9 mouse cellular contexts compared by ENCODE assay signal in the genomic region with DNA sequence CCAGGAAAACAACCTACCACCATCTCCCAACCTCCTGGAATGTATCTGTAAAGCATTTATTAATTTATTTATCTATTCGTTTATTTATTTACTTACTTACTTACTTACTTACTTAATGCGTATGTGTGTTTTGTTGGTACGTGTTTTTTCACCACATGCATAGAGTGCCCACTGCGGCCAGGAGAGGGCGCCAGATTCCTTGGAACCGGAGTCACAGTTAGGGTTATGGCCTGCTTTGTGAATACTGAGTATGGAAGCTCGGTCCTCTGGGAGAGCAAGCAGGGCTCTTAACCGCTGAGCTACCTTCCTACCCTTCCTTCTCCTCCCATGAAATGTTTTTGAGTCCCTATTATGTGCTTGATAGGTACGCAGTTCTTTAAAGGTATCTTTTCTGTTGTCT. TPM values are rescaled to one million over a fixed set of nuclear protein-coding genes. Genes with fewer than 3 reads are reported as not detected.
DNase-seq lines count a peak whose midpoint lies in the region; ATAC-seq and TF ChIP-seq lines count a peak whose summit lies in the region.
"Had no signal": no experiment of that assay in that cellular context is flagged by ENCODE, and none has a peak within 500 bp of the region (broad histone marks: within the 10 kb centered on the region; RNA-seq: fewer than 3 reads in every experiment).

No protein-coding gene starts in this region.

- no peak overlapping the region for H3K9ac ChIP-seq in midbrain, embryonic 11.5 days (ENCODE audit: low read length)
- no peak overlapping the region for H3K9ac ChIP-seq in limb, embryonic 14.5 days (ENCODE audit: low read depth, low read length, severe bottlenecking)

- 25% methylated on average over 9 of the region's 9 CpGs for WGBS in midbrain, embryonic 10.5 days
- 26% methylated on average over 9 of the region's 9 CpGs for WGBS in midbrain, embryonic 11.5 days
- 19% methylated on average over 9 of the region's 9 CpGs for WGBS in kidney, adult 2 months
- 23% methylated on average over 9 of the region's 9 CpGs for WGBS in limb, embryonic 14.5 days

- no peak overlapping the region for H3K4me2 ChIP-seq in midbrain, embryonic 11.5 days
- no peak overlapping the region for H3K4me2 ChIP-seq in limb, embryonic 14.5 days (replicated peaks; ENCODE audit: low read depth, low read length, severe bottlenecking)

- no peak overlapping the region for H3K27ac ChIP-seq in midbrain, embryonic 10.5 days (replicated peaks)
- no peak overlapping the region for H3K27ac ChIP-seq in midbrain, embryonic 11.5 days (ENCODE audit: low read depth, low read length)
- no peak overlapping the region for H3K27ac ChIP-seq in kidney, adult 2 months (ENCODE audit: insufficient read depth, low read depth, low read length)
- H3K27ac ChIP-seq in limb, embryonic 14.5 days (replicated peaks; ENCODE audit: low read depth, low read length), result no peak overlapping the region

- peak; percentile 94 for TF ChIP-seq CTCF in kidney, adult 2 months (conservative IDR thresholded peaks at IDR 0.05; ENCODE audit: insufficient read depth, insufficient read length, low read depth, low read length)

- peak; percentile 70 for DNase-seq in midbrain, embryonic 10.5 days (ENCODE audit: low spot score)
- DNase-seq in midbrain, embryonic 11.5 days (ENCODE audit: low spot score, missing footprints), result no peak
- DNase-seq in adrenal gland, postnatal 4 days (ENCODE audit: low spot score in 2 of 2), result peak; percentile 52 to 67
- peak; percentile 27 for DNase-seq in fibroblast of lung, adult 2 months (ENCODE audit: low read depth)
- peak; percentile 88 for DNase-seq in kidney, adult 2 months
- peak; percentile 13 for DNase-seq in limb, embryonic 14.5 days (ENCODE audit: low spot score)
- peak; percentile 46 for DNase-seq in retina, adult 2 months (ENCODE audit: low read depth, low spot score)
- peak; percentile 83 for DNase-seq in urinary bladder, postnatal 25 days (ENCODE audit: low spot score)

- TF ChIP-seq POLR2A in kidney, adult 2 months (IDR thresholded peaks at IDR 0.05; ENCODE audit: low read depth, low read length), result no peak
- no peak for TF ChIP-seq POLR2A in limb, embryonic 14.5 days (IDR thresholded peaks at IDR 0.05; ENCODE audit: borderline replicate concordance, extremely low read depth, insufficient read depth, insufficient read length)

- H3K27me3 ChIP-seq in midbrain, embryonic 10.5 days (ENCODE audit: low read depth, poor library complexity, severe bottlenecking), result peaks cover 32% of the 10 kb centered on the region
- H3K27me3 ChIP-seq in midbrain, embryonic 11.5 days (ENCODE audit: control insufficient read depth, insufficient read depth, low read length), result no peaks in the 10 kb centered on the region; the same call in 1 of the 2 replicates
- H3K27me3 ChIP-seq in kidney, adult 2 months (replicated peaks; ENCODE audit: control insufficient read depth, insufficient read depth, low read length), result no peaks in the 10 kb centered on the region
- H3K27me3 ChIP-seq in limb, embryonic 14.5 days (ENCODE audit: control insufficient read depth, insufficient read depth, low read length), result no peaks in the 10 kb centered on the region

- H3K4me1 ChIP-seq in midbrain, embryonic 10.5 days, result peaks cover 20% of the 10 kb centered on the region
- peaks cover 10% of the 10 kb centered on the region; the same call in 1 of the 2 replicates for H3K4me1 ChIP-seq in midbrain, embryonic 11.5 days (ENCODE audit: control insufficient read depth, insufficient read depth, low read length)
- H3K4me1 ChIP-seq in kidney, adult 2 months (ENCODE audit: control insufficient read depth, insufficient read depth, low read length), result no peaks in the 10 kb centered on the region
- H3K4me1 ChIP-seq in limb, embryonic 14.5 days (ENCODE audit: control insufficient read depth, insufficient read depth, low read length), result peaks cover under 1% of the 10 kb centered on the region

- ATAC-seq in midbrain, embryonic 11.5 days (ENCODE audit: low FRiP score), result no peak
- ATAC-seq in limb, embryonic 14.5 days (ENCODE audit: low FRiP score, low read depth), result no peak

- no peak overlapping the region for H3K4me3 ChIP-seq in midbrain, embryonic 10.5 days
- H3K4me3 ChIP-seq in midbrain, embryonic 11.5 days (ENCODE audit: low read depth, low read length), result no peak overlapping the region
- no peak overlapping the region for H3K4me3 ChIP-seq in kidney, adult 2 months (ENCODE audit: insufficient read depth, low read depth, low read length)
- H3K4me3 ChIP-seq in limb, embryonic 14.5 days (replicated peaks; ENCODE audit: low read length), result no peak overlapping the region
- H3K4me3 ChIP-seq: erythroblast, embryonic 14.5 days had no signal

- no peaks in the 10 kb centered on the region for H3K36me3 ChIP-seq in midbrain, embryonic 10.5 days
- no peaks in the 10 kb centered on the region for H3K36me3 ChIP-seq in midbrain, embryonic 11.5 days (ENCODE audit: control insufficient read depth, insufficient read depth, low read length)
- no peaks in the 10 kb centered on the region for H3K36me3 ChIP-seq in kidney, adult 2 months (ENCODE audit: control insufficient read depth, insufficient read depth, low read length)
- no peaks in the 10 kb centered on the region for H3K36me3 ChIP-seq in limb, embryonic 14.5 days (ENCODE audit: control insufficient read depth, insufficient read depth, low read length)

- no peaks in the 10 kb centered on the region for H3K9me3 ChIP-seq in midbrain, embryonic 10.5 days (replicated peaks)
- H3K9me3 ChIP-seq in midbrain, embryonic 11.5 days (ENCODE audit: control insufficient read depth, low read length), result no peaks in the 10 kb centered on the region
- H3K9me3 ChIP-seq in limb, embryonic 14.5 days (ENCODE audit: control insufficient read depth, low read length), result no peaks in the 10 kb centered on the region

RNA-seq across cellular contexts. Expression of a gene that starts 3.3 kb away (rescaled TPM):
- polyA plus RNA-seq in midbrain, embryonic 10.5 days (2016; fragmentation: Nextera tagmentation; extraction: Ambion mirVana), result not detected in 2 replicates
- 0.03 TPM in 1 of 2 replicates, not detected in the other for polyA plus RNA-seq in midbrain, embryonic 11.5 days (2014; fragmentation: Nextera tagmentation; extraction: Ambion mirVana)
- total RNA-seq in adrenal gland, postnatal 4 days (2021), result under 1 TPM in 1 of 2 experiments, not detected in 1; 0.03 TPM
- polyA plus RNA-seq in kidney, adult 2 months (2012; rRNA removed), result 0.19 and 0.30 TPM in 2 replicates
- not detected in 2 replicates for polyA plus RNA-seq in limb, embryonic 14.5 days (2012; rRNA removed)
- 0.01 TPM in 1 of 2 replicates, not detected in the other for polyA plus RNA-seq in limb, embryonic 14.5 days (2014; fragmentation: Nextera tagmentation; extraction: Ambion mirVana)

RNA-seq across cellular contexts. Expression of a gene that starts 3.8 kb away (rescaled TPM):
- polyA plus RNA-seq in midbrain, embryonic 10.5 days (2016; fragmentation: Nextera tagmentation; extraction: Ambion mirVana), result 23.9 and 25.9 TPM in 2 replicates
- 23.2 and 23.6 TPM in 2 replicates for polyA plus RNA-seq in midbrain, embryonic 11.5 days (2014; fragmentation: Nextera tagmentation; extraction: Ambion mirVana)
- total RNA-seq in adrenal gland, postnatal 4 days (2021), result 100 to 1,000 TPM in 1 of 2 experiments, 10 to 100 TPM in 1; 94.4 to 118 TPM
- polyA plus RNA-seq in kidney, adult 2 months (2012; rRNA removed), result 27.6 and 27.8 TPM in 2 replicates
- polyA plus RNA-seq in limb, embryonic 14.5 days (2012; rRNA removed), result 11.7 and 14.2 TPM in 2 replicates
- 22.0 and 28.9 TPM in 2 replicates for polyA plus RNA-seq in limb, embryonic 14.5 days (2014; fragmentation: Nextera tagmentation; extraction: Ambion mirVana)
- polyA plus RNA-seq: erythroblast, embryonic 14.5 days had no signal

RNA-seq across cellular contexts. Expression of a gene that starts 46.7 kb away (rescaled TPM):
- not detected in 2 replicates for polyA plus RNA-seq in midbrain, embryonic 10.5 days (2016; fragmentation: Nextera tagmentation; extraction: Ambion mirVana)
- not detected in 2 replicates for polyA plus RNA-seq in midbrain, embryonic 11.5 days (2014; fragmentation: Nextera tagmentation; extraction: Ambion mirVana)
- total RNA-seq in adrenal gland, postnatal 4 days (2021), result under 1 TPM in 1 of 2 experiments, not detected in 1; 0.22 TPM
- not detected in 2 replicates for polyA plus RNA-seq in kidney, adult 2 months (2012; rRNA removed)
- 1.0 and 1.7 TPM in 2 replicates for polyA plus RNA-seq in limb, embryonic 14.5 days (2012; rRNA removed)
- polyA plus RNA-seq in limb, embryonic 14.5 days (2014; fragmentation: Nextera tagmentation; extraction: Ambion mirVana), result 0.08 and 0.66 TPM in 2 replicates
- polyA plus RNA-seq: erythroblast, embryonic 14.5 days had no signal
